Mouse (Mus musculus) embryo, embryonic 9.5 days (tissue): ENCODE data around the gene Asb16.

Experiments used
- DNase-seq: peaks from one replicate; pipeline ENCODE4 v3.0.0-alpha.2; 2017; ENCODE audit errors: extremely low spot score

The Asb16 gene

GRCm38 (mm10) chr11:102268520-102269244, at the start of gene Asb16:
Asb16 (plus strand) TSS chr11:102268743.
- no peak for DNase-seq

DNA sequence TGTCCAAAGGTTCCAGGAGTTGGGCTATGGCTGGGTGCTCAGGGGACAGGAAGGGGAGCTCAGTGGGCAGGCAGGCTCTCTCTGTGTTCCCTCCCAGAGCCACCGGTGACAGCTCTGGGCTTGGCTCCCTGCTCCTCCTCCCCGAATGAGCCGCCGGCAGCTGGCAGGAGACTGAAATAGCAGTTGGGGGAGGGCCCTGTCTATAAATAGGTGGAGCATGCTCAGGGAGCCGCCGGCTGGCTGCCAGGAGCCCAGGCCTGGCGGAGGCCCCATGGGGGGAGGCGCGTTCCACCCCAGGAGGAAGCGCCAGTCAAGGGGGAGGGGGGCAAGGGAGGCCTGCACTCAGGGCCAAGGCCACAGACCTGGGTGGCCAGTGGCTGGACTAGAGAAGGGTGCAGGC, 49.8 kb upstream of the Asb16 start:
- peak; percentile 82 for DNase-seq

GRCm38 (mm10) chr11:102219247-102219993, 49.1 kb upstream of the Asb16 start:
- DNase-seq, result no peak

DNA sequence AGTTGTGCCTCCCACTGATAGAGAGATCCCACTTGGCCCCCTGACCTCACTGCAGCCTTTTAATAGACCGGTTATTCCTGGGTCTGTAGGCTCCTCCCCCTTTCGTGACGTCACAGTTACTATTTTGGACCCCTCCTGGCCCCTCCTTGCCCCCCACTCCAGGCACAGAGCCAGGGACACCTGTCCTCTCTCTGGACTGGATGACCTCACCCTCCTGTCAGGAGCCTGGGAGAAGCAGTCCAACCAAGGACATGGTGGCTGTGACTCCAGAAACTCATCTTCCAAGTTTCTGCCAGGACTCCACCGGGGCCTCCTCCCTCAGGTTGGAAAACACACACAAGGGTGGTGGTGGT, 48.6 kb upstream of the Asb16 start:
- no peak for DNase-seq

GRCm38 (mm10) chr11:102220451-102220850, 48.1 kb upstream of the Asb16 start:
- no peak for DNase-seq

DNA sequence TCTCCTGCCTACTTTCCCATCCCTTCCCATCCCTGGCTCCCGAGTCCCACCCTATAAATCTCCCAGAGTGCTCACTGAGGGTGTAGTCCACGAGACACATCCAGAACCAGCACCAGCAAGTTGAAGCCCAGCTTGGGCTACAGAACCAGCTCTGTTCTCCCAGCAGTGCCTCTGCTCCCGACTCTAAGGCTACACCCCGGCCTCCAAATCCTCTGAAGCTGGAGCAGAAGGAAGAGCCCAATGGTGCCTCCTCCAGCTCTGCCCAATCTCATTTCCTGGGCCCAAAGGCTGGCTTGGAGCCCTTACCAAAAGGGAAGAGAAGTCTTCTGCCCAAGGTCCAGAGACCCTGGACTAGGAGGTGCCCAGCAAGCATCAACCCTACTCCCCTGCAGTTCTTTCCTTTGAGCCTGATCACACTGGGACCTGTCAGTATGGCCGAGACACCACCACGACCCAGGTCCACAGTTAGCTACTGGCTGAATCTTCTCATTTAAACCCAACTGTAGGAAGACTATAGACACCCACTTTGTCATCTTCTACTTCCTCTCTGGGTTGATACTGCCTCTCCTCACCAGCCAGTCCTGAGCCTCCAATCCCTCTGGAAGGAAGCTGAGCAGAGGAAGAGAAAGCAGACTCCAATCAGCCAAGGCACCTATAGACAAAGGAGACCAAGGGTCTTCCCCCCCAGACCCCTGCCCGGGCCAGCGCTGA, 47.1 kb upstream of the Asb16 start:
- no peak for DNase-seq

DNA sequence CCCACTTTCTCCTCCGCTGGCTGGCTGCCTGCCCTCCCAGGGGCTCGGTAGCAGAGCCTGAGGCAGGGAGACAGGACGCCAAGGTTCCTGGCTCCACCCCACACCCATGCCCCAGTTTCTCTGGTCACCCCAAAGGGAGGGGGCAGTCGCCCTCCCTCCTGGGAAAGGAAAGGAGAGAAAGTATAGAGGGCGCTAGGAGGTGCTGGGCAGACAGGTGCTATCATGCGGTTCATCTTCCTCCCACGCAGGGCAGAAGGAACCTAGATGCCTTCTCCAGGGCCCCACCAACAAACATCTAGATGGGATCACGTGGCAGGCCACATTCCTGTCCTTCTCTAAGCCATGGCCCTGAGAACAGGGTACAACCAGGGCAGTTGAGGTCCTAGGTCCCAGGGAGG, 46.6 kb upstream of the Asb16 start:
- no peak for DNase-seq

GRCm38 (mm10) chr11:102223166-102223565, 45.4 kb upstream of the Asb16 start:
- peak; percentile 75 for DNase-seq

- DNase-seq, result no peak
Measured at GRCm38 (mm10) chr11:102224686-102225085, 43.9 kb upstream of the Asb16 start.

- DNase-seq, result no peak
Measured at GRCm38 (mm10) chr11:102225221-102225620, 43.3 kb upstream of the Asb16 start.

DNA sequence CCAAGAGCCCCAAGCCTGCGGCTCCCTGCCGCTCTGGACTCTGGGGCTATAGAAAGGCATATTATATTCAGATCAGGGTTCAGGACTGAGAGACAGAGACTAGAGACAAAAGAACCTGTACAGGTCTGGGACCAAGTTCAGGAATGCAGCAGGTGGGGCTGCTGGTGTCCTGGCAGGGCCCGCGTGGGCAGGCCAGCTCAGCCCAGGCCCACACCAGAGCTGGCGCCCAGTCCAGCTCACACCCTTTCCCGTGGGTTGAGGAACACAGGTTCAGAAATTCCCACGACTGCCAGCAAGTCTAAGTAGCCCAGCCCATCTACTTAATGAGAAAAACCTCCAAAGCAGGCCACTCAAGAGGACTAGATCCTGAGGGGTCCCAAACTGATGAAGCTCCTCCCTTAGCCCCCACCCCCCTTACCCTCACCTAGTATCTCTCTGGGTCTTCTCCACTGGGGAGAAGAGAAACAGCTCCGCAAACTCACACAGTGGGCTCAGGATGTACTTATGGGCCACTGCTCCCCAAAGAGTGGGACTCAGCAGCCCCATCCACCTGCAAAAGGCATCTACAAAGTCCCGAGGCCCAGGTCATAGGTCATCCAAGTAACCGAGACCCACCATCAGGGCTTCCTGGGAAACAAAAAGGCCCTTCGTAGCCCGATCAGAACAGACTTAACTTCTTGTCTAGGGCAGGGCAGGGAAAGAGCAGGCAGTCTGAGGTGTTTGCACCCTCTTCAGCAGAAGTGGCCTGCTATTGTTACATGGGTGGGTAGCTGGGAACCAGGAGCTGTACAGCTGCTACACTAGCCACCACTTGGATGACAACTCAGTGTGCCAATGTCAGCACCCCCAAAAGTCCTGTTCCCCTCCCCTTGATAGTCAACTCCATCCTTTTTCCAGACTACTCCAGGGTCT, 42.2 kb upstream of the Asb16 start:
- DNase-seq, result no peak

DNA sequence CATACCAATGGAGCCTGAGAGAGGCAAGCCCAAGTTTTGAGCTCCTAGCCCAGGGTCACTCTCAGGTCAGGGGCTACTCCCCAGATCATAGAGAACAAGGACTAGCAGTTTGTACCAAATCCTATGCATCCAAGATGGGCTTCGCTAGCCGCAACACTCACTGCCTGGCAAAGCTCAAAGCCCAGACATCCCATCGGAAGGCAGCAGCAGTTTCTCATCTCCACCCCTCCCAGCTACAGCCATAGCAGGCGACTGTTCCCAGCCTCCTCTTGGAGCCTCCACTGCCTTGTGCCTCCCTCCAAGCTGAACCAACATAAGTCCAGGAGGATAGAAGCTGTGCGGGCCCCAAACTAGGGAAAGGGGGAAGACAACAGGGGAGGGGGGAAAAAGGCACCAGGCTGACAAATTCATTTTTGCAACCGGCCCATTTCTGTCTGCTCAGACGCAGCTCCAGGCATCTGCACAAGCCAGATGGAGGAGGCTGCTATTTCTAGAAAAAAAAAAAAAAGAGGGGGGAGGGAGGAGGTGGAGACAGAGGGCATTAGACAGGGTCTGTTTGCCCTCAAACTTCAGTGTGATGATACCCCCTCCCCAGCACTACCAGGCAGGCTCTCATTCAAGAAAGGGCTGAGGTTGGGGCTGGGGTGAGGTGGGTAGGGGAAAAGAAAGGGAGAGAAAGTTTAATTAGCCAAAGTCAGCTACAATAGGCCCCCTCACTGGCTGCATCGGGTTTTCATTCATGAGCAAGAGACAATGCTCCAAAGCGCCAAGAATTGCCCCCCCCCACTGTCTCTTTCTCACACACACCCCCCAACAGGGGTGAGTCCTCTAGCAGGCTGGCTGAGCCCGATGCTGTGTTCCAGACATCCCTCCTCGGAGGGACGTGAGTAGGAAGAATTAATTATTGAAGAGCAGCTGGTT, 41.0 kb upstream of the Asb16 start:
- DNase-seq, result no peak

GRCm38 (mm10) chr11:102228191-102228545, 40.4 kb upstream of the Asb16 start:
- no peak for DNase-seq

DNA sequence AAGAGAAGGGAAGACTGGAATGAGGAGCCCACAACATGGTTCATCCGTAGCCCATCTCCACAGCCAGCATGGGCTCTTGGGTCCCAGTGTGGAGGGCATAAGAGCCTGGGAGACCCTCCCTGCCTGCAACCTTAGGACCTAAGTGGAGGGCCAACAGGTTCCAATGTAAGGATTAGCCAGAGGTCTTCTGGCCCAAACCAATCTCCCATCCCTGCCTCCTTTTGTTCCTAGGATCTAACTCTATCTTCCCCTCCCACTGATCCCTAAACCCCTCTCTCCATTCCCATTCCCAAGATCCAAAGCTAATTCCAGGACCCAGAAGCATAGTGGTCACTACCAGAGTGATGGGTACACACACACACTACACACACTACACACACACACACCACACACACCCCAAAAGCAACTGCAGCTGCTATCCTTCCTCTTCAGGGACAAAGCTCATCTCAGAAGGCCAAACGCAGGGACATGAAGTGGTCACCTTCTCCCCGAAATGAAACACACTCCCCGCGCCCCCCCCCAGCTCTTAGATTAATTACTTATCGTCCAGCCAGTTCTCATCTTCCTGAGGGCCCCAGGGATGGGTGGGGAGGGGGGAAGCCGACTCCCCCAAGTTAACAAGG, 39.8 kb upstream of the Asb16 start:
- no peak for DNase-seq

GRCm38 (mm10) chr11:102229331-102229953, 39.1 kb upstream of the Asb16 start:
- DNase-seq, result no peak

GRCm38 (mm10) chr11:102230006-102230741, 38.4 kb upstream of the Asb16 start, which contains the start of gene Hdac5:
Hdac5 (minus strand) TSS chr11:102230166.
- DNase-seq, result peak; percentile 99

DNA sequence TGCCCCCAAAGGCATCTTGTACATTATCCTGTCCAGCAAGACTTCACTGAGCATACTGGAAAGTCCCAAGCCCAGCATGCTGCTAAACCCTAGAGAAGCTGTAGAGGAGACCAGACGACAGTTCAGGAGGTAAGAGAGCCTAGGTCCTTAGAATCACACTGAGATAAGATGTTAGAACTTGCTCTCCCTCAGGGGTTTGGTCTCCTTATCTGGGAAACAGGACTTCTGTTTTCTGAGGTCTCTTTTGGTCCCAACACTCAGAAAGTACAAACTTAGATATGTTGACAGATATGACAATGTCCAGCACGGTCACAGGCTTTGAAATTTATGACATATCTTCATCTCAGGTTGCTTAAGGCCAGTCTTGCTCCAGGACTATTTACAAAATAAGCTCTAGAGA, 32.5 kb upstream of the Asb16 start:
- no peak for DNase-seq

DNA sequence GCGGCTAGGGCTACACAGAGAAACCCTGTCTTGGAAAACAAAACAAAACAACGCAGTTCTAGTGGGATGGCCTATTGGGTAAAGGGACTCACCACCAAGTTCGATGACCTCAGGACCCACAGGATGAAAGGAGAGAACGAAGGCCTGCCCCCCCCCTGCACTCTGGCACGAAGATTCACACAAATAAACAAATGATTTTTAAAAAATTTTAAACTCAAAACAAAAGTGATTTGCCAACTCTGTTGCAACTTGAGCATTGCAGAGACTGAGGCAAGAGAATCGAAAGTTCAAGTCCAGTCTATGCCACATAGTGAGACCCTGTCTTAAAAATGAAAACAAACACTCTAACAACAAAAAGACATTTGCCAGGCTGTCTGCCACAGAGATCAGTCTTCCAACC, 27.9 kb upstream of the Asb16 start:
- no peak for DNase-seq

- DNase-seq, result no peak
Measured at GRCm38 (mm10) chr11:102241246-102241645, 27.3 kb upstream of the Asb16 start.
